Mouse (Mus musculus) adrenal gland, adult (tissue): ENCODE results near the gene Ndufab1.
A peak's percentile ranks its signal among the peaks of the same experiment; 100 is the strongest.

Experiments
- DNase-seq, 2 experiments: peaks; one replicate each; pipeline ENCODE4 v3.0.0; 2022 to 2023; ENCODE audit warnings: low spot score in 1 of 2; ENCODE audit not compliant: inconsistent age in 2 of 2

Gene Ndufab1

DNA sequence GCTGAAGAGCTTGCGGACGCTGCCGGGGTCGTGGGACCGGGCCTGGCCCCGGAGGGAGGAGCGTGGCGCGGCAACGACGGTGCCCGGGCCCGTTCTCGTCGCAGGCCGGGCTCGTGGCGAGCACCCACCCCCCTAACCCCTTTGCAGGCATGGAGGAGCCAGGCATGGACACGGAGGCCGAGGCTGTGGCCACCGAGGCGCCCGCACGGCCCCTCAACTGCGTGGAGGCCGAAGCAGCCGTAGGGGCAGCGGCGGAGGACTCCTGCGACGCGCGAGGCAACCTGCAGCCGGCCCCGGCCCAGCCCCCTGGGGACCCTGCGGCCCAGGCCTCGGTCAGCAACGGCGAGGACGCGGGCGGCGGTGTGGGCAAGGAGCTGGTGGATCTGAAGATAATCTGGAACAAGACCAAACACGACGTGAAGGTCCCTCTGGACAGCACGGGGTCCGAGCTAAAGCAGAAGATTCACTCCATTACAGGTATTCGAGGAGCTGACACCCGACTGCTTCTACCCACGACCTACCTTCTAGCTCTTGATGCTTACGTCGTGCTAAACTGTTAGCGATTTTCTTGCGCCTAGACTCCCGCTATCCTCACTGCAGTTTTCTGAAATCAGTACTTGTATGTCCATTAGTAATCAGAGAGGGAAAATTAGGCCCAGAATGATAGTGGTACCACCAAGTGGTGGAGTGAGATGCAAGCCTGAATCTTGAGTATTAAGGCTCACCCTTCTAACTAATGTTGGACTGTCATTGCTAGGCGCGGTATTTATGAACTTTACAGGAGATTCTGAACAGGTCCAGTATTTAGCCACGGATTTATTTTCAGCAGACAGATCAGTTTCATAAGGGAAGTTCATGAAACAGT lies 33.9 kb downstream of the Ndufab1 start:
- DNase-seq = no peak

DNA sequence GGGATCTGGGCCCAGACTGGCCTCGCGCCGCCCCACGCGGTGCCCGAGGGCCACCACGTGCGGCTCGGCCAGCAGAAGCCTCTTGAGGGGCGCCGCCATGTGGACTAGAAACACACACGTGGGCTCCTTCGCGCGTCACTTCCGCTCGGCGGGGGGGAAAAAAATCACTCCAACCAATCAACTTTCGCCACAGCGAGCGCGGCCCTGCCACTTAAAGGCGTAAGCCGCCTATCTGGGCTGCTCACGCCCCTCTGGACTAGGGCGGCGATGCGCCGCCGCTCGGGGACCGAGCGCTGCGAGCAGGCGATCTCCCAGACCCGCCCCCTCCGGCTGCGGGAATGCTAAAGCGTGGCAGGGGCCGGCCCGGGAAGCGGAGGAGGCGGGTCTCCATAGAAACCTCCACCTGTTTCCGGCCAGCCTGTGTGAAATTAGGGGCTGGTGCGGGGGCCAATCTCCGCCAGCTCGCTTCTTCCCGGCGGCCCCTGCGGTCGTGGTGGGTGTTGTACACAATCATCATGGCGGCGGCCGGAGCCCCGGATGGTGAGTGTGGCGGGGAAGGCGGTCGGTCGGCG lies 34.7 kb downstream of the Ndufab1 start, which contains the start of the genes Ubfd1 and Ears2:
Ubfd1 (plus strand) TSS at position 231 of the 572 bp plus-strand sequence.
Ears2 (minus strand) TSS at position 319 of the 572 bp plus-strand sequence.
- DNase-seq = peak; percentile 97 to 99

DNA sequence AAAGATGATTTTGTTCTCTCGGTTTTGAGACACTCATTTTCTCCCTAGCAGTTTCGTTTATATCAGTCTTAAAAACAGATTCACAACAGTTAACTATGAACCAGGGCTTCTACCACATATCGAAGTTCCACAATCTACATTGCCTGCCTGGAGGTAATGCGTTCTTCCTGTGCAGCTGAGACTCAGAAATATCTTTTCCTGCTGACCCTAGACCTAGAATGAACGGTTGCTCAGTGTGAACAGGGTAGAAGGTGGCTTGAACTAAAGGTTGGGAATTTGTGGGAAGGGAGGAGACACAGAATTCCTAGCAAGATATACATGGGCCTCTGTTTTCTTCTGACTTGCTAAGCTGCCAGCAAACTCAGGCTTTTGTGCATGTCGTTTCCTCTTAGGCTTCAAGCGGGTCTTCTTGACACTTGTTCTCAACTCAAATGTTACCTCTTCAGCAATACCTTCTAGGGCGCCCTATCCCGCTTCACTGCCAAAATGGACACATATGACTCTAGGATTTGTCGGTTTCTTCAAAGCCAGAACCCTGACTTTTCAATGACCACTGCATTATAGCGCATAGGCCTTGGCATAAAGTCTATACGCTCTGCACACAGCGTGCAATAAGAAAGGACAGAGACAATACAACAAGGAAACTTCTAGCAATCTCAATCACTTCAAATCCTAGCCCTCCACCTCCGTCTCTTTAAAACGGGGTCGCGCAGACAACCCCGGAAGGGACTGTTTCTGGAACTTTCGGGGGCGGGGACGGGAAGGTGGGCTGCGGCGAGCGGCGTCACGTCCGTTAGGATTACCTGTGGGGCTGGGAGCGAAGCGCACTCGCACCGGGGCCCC lies 35.4 kb downstream of the Ndufab1 start:
- DNase-seq = no peak

DNA sequence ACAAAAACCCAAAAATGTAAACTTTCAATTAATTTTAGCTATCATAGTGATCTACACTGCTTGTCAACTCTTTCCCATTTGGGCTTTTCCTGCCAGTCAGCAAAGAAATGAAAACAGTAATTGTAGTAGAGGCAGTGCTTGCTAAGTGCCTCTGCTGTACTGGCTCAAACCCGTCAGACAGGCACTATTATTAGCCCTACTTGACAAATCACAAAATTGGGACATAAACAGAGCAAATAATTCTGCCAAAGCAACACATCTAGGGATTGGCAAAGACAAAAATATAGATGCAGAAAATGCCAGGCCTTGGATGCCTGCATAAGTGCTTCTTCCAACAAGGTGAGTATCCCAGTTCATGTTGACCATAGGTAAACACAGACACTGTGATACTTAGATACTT lies 36.0 kb downstream of the Ndufab1 start:
- DNase-seq = no peak

DNA sequence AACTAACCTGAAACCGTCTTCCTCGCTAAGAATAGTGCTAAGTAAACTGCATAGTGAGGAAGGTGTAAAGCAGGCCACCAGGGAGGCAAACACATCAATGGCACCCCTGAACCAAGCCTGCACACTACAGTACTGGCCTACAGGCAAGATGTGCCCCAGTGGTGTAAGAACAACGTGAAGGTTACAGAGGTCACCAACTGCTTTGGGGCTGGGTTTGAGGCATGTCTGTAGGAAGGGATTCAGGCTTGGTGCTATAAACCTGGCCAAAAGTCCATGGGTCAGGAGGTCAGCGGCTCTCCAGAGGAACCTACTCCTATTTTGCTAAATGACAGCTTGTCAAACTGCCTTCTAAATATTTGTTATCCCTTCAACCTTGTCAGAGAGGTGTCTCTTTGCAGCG lies 45.1 kb downstream of the Ndufab1 start:
- no peak for DNase-seq

DNA sequence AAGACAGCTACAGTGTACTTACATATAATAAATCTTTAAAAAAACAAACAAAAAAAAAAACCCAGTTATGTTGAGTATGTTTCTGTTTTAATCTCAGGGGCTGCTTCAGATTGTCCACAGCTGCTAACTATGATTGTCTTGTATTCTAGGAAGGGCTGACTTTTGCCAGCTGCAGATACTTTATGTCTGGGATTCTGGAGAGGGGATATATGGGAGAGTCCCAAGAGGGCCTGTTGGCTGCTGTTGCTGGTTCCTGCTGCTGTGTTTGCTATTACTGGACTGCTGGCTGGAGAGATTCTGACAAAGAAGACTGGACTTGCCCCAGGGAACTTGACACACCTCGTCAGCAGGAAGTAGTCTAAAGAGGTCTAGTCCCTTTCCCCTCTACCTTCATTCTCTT lies 50.9 kb downstream of the Ndufab1 start:
- DNase-seq = no peak

DNA sequence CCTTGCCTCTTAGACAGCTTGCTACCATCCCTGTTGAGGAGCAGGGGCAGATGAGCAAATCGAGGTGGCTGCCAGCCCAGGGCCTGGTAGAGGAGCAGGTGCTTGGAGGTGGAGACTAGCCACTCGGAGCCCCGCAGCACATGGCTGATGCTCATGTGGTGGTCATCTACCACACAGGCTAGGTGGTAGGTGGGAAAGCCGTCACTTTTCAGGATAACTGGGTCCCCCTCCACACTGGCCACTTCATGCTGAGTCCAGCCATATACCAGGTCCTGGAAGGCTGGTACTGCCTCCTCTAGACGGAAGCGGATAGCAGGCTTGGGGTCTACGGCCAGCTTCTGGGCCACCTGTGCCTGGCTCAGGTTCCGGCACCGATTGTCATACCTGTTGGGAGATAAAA lies 53.5 kb downstream of the Ndufab1 start:
- no peak for DNase-seq

DNA sequence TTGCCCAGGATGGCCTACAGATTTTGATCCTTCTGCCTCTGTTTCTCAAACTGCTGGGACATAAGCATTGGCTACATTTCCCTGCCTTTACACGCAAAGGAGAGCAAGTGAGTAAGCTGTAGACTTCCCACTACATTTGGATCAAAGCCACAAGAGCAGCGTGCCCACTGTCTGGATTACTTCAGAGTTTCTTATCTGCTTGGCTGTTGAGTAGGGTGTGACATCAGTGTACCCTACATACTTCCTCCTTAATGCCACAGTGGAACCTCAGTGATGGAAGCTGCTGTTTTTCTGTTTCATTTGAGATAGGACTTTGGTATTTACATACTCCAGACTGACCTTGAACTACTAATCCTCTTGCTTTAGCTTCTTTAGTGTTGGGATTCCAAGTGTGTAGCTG lies 54.9 kb downstream of the Ndufab1 start:
- no peak for DNase-seq

DNA sequence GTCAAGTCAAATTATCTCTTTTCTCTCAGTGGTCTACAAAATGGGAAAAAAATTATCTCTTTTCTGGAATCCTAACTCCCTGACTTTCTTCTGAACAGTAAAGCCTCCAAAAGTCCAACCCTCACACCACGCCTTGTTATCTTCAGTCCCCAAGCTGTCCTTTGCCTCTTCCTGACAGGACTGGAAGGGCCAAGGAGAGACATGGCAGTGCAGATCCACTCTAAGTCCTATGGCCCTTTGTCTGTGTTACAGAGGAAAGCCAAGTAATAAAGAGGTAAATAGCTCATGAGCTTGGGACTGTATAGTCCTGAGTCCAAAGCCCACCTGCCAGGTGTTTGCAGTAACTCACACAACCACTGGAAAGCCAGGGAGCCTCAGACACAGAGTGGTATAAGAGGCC lies 56.0 kb downstream of the Ndufab1 start:
- no peak for DNase-seq

DNA sequence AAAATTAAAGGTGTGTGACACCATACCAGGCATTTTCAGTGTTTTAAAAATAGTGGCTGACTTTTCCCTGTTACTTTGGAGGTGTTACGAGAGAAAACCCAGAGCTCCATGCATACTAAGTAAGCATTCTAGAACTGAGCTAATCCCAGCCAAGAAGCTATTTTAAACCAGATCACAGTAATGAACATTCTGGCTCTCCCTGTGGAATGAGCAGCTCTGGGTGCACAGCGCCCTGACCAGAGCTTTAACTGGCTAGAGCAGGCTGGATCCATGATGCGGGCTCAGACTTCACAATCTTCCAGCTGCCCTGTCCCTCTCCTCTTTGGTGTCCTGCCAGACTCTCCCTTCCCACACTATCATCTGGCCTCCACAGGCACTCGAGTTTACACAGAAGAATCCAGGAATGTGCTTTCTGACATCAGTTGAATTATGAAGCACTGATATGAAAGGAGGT lies 56.5 kb downstream of the Ndufab1 start:
- peak; percentile 31 to 56 for DNase-seq

DNA sequence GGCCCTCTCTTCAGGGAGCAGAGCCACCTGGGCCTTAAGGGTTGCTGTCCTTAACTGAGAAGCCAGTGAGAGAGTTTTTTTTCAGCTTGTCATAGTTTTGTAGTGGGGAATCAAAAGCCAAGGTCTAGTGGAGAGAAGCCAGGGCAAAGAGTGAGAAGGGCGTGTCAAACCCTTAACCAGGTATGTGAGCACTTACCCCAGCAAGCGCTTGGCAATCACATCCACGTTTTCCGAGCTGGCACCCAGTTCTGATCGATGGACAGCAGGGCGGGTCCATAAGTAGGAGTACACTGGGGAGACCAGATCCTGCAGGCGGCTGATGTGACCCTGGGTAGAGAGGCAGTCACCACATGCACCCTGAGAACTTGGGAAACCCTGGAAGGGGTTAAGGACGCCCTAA lies 57.6 kb downstream of the Ndufab1 start:
- no peak for DNase-seq
